Mouse (Mus musculus): ENCODE data around the gene Pabpn1l. TPM values are rescaled to one million over a fixed set of nuclear protein-coding genes. Genes with fewer than 3 reads are reported as not detected.
"Not testable (repeated sequence)": the region's sequence is repeated elsewhere in the genome, so short reads cannot be mapped to it uniquely, and the experiment has no call there.

Gene Pabpn1l
- polyA plus RNA-seq, 1 experiment = 0.55 TPM

DNA sequence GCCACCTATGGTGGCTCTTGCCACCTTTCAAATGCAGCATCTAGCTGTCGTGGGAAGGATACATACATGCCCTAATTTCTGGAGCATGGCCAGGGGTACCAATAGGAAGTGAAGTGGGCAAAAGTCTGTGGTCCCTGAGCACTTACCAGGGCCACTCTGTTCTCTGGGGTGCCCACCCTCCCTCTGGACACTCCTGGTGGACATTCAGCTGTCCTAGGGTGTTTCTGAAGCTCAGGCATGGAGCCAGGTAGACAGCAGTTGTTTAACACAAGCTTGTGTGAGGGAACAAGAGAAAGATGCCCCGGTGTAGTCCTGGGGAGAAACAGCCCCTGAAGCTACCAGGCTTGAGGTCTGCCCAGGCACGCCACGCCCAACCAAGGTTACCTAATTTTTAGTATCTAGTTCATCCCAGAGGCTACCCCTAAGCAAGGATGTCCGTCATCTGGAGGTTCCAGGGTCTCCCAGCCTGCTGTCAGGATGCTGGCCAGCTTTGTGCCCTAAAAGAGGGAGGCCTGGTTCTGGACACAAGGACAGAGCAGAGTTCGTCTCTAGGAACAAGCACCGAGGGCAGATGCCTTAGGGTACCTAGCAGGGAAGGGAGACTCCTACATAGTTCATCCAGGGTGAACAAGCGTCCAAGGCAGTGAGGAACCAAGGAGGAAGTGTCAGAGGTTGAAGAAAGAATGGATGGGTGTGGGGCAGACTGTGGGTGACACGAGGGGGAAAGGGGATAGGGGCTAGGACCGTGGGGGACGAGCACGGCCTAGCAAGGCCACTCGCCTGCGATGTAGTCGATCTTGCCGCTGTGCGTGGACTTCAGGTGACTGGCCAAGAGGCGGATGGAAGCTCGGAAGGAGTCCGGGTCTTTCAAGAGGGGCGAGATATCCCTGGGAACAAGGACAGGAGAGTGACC lies 46.5 kb downstream of the Pabpn1l start:
- H3ac ChIP-seq (ENCODE audit: control insufficient read depth, insufficient read length) = peak overlapping the region; percentile 69

DNA sequence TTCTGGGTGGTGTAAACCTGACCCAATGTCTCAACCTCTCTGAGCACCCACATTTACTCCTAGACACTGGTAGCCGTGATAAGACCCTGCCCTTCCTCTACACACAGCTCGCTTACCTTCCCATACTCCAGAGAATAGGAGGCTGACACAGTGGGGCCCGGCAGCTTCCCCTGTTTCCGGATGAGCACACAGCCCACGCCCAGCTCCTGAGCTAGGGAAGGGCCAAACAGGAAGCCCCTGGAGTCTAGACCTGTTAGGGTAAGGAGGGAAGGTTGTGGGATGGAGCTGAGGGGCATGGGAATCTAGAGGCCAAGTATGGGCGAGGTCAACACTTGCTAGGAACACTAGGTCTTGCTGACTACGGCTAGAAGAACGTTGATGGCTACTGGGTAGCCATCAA lies 47.3 kb downstream of the Pabpn1l start:
- H3K4me3 ChIP-seq = peak overlapping the region; percentile 45
- H3K27me3 ChIP-seq (ENCODE audit: control insufficient read depth, insufficient read depth, insufficient read length) = no peaks in the 10 kb centered on the region
- TF ChIP-seq CEBPB (IDR thresholded peaks at IDR 0.05; ENCODE audit: insufficient read depth, poor library complexity, severe bottlenecking) (no peak), POLR2A (IDR thresholded peaks at IDR 0.05; ENCODE audit: insufficient read length, low read depth) (no peak), MYOD1 (IDR thresholded peaks at IDR 0.05; ENCODE audit: control insufficient read depth in 1 of 3, insufficient read length in 2 of 3, low read depth in 2 of 3) (no peak), E2F4 (IDR thresholded peaks at IDR 0.05; ENCODE audit: insufficient read depth) (no peak), MYOG (IDR thresholded peaks at IDR 0.05; ENCODE audit: control insufficient read depth in 1 of 3, insufficient read depth in 1 of 3, insufficient read length in 2 of 3, low read depth in 2 of 3) (no peak), SRF (IDR thresholded peaks at IDR 0.05; ENCODE audit: control insufficient read depth, insufficient read length, low read depth) (no peak), REST (IDR thresholded peaks at IDR 0.05; ENCODE audit: insufficient read depth, insufficient read length) (no peak), MAX (IDR thresholded peaks at IDR 0.05; ENCODE audit: low read depth) (no peak)
- H3ac ChIP-seq (ENCODE audit: control insufficient read depth, insufficient read length) = no peak overlapping the region
- H3K4me2 ChIP-seq (ENCODE audit: low read depth) = peak overlapping the region; percentile 84
- H3K36me3 ChIP-seq (ENCODE audit: control insufficient read depth, insufficient read depth) = peaks cover 3% of the 10 kb centered on the region
- peaks cover 11% of the 10 kb centered on the region for H3K79me2 ChIP-seq (ENCODE audit: control insufficient read depth, insufficient read depth)

More for the DNA sequence above, 46.5 kb downstream of the Pabpn1l start:
- H3K79me2 ChIP-seq (ENCODE audit: control insufficient read depth, insufficient read depth) = peaks cover 11% of the 10 kb centered on the region
- TF ChIP-seq TCF3 (IDR thresholded peaks at IDR 0.05; ENCODE audit: insufficient read length, low read depth) (no peak), POLR2A (IDR thresholded peaks at IDR 0.05; ENCODE audit: insufficient read length, low read depth) (no peak), MYOG (IDR thresholded peaks at IDR 0.05; ENCODE audit: control insufficient read depth in 1 of 3, insufficient read depth in 1 of 3, insufficient read length in 2 of 3, low read depth in 2 of 3) (no peak), REST (IDR thresholded peaks at IDR 0.05; ENCODE audit: insufficient read depth, insufficient read length) (no peak), SRF (IDR thresholded peaks at IDR 0.05; ENCODE audit: control insufficient read depth, insufficient read length, low read depth) (no peak), MAX (IDR thresholded peaks at IDR 0.05; ENCODE audit: low read depth) (no peak), CEBPB (IDR thresholded peaks at IDR 0.05; ENCODE audit: insufficient read depth, poor library complexity, severe bottlenecking) (no peak), MYOD1 (IDR thresholded peaks at IDR 0.05; ENCODE audit: control insufficient read depth in 1 of 3, insufficient read length in 2 of 3, low read depth in 2 of 3) (no peak), POLR2AphosphoS2 (IDR thresholded peaks at IDR 0.05; ENCODE audit: insufficient read length, low read depth) (no peak), TCF12 (IDR thresholded peaks at IDR 0.05; ENCODE audit: insufficient read depth, poor library complexity, severe bottlenecking) (no peak), E2F4 (IDR thresholded peaks at IDR 0.05; ENCODE audit: insufficient read depth) (no peak)
- peaks cover 3% of the 10 kb centered on the region for H3K36me3 ChIP-seq (ENCODE audit: control insufficient read depth, insufficient read depth)
- peak overlapping the region; percentile 84 for H3K4me2 ChIP-seq (ENCODE audit: low read depth)
- no peaks in the 10 kb centered on the region for H3K27me3 ChIP-seq (ENCODE audit: control insufficient read depth, insufficient read depth, insufficient read length)
- peak overlapping the region; percentile 45 for H3K4me3 ChIP-seq

DNA sequence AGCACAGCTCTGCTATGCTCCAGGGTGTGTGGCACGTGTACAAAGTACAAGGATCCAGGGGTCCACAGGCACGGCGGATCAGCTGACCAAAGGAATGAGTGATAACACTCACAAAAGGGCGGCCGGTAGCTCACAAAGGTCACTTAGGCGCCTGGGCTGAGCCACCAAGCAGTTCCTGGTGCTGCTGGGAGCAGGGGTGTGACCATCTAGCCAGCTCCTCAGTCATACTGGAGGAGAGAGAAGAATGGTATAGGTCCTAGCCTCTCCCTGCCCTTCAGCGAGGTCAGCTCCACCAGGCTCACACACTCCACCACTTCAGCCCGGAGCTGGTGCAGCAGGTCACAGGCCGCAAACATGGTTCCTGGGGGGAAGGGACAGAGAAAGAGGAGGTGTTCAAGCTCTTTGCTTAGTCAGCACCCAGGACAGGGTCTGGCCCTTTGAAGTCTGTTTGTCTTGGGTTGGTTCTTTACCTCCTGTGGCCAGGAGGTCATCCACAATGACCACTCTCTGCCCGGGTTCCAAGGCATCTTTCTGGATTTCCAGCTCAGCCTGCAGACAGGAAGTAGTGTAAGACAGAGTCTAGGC lies 47.8 kb downstream of the Pabpn1l start:
- H3K4me3 ChIP-seq = peak overlapping the region; percentile 45
- H3K27me3 ChIP-seq (ENCODE audit: control insufficient read depth, insufficient read depth, insufficient read length) = no peaks in the 10 kb centered on the region
- no peak overlapping the region for H3K4me2 ChIP-seq (ENCODE audit: low read depth)
- TF ChIP-seq TCF12 (IDR thresholded peaks at IDR 0.05; ENCODE audit: insufficient read depth, poor library complexity, severe bottlenecking) (no peak), USF1 (IDR thresholded peaks at IDR 0.05; ENCODE audit: low read depth) (no peak), POLR2A (IDR thresholded peaks at IDR 0.05; ENCODE audit: insufficient read length, low read depth) (no peak), POLR2AphosphoS2 (IDR thresholded peaks at IDR 0.05; ENCODE audit: insufficient read length, low read depth) (peak; percentile 15)
- peaks cover 16% of the 10 kb centered on the region for H3K79me2 ChIP-seq (ENCODE audit: control insufficient read depth, insufficient read depth)
- H3ac ChIP-seq (ENCODE audit: control insufficient read depth, insufficient read length) = no peak overlapping the region
- peaks cover 5% of the 10 kb centered on the region for H3K36me3 ChIP-seq (ENCODE audit: control insufficient read depth, insufficient read depth)

DNA sequence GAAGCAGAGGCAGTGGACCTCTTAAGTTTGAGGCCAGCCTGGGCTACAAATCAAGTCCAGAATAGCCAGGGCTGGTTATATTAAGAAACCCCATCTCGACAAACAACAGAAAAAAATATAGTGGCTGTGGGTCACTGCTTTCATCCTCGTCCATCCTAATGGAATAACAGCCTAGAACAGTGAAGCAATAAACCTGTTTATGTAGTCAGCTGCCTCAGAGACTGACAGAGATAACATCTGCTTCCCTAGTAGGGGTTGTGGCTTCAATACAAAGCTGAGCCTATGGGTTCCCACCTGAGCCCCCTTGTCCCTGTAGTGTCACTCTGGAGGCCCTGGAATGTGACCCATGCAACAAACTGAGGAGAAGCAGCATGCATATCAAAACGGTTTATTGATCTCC lies 48.3 kb downstream of the Pabpn1l start:
- TF ChIP-seq TCF3 (IDR thresholded peaks at IDR 0.05; ENCODE audit: insufficient read length, low read depth) = no peak
- TF ChIP-seq MAX (IDR thresholded peaks at IDR 0.05; ENCODE audit: low read depth) = no peak
- TF ChIP-seq POLR2AphosphoS2 (IDR thresholded peaks at IDR 0.05; ENCODE audit: insufficient read length, low read depth) = no peak
- TF ChIP-seq E2F4 (IDR thresholded peaks at IDR 0.05; ENCODE audit: insufficient read depth) = no peak
- no peak for TF ChIP-seq MYOD1 (IDR thresholded peaks at IDR 0.05; ENCODE audit: control insufficient read depth in 1 of 3, insufficient read length in 2 of 3, low read depth in 2 of 3)
- no peak for TF ChIP-seq POLR2A (IDR thresholded peaks at IDR 0.05; ENCODE audit: insufficient read length, low read depth)
- TF ChIP-seq CEBPB (IDR thresholded peaks at IDR 0.05; ENCODE audit: insufficient read depth, poor library complexity, severe bottlenecking) = no peak
- Histone ChIP-seq H3K4me3 (no peak overlapping the region), H3K79me2 (ENCODE audit: control insufficient read depth, insufficient read depth) (peaks cover 20% of the 10 kb centered on the region), H3K27me3 (ENCODE audit: control insufficient read depth, insufficient read depth, insufficient read length) (no peaks in the 10 kb centered on the region), H3K4me2 (ENCODE audit: low read depth) (no peak overlapping the region), H3ac (ENCODE audit: control insufficient read depth, insufficient read length) (no peak overlapping the region), H3K36me3 (ENCODE audit: control insufficient read depth, insufficient read depth) (peaks cover 7% of the 10 kb centered on the region)

DNA sequence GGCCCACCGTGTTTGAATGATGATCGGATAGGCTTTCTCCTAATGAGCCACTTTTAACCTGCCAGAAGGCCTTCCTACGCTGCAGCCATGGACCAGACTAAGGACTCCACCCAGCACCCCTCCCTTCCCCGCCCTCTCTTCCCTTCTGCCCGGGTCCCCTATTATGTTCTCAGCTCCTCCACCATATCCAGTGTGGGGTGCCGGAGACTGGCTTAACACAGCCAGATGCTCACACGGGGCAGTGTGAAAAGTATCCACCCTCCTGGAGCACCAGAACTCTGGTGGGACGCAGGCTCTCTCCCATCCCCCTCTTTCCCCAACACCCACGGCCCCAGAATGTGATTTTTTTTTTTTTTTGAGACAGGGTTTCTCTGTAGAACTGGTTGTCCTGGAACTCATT lies 49.0 kb downstream of the Pabpn1l start:
- Histone ChIP-seq H3K79me2 (ENCODE audit: control insufficient read depth, insufficient read depth) (peaks cover 26% of the 10 kb centered on the region), H3ac (ENCODE audit: control insufficient read depth, insufficient read length) (no peak overlapping the region), H3K4me2 (ENCODE audit: low read depth) (no peak overlapping the region), H3K27me3 (ENCODE audit: control insufficient read depth, insufficient read depth, insufficient read length) (no peaks in the 10 kb centered on the region), H3K4me3 (no peak overlapping the region), H3K36me3 (ENCODE audit: control insufficient read depth, insufficient read depth) (peaks cover 7% of the 10 kb centered on the region)
- TF ChIP-seq E2F4 (IDR thresholded peaks at IDR 0.05; ENCODE audit: insufficient read depth) (no peak), POLR2AphosphoS2 (IDR thresholded peaks at IDR 0.05; ENCODE audit: insufficient read length, low read depth) (no peak), USF1 (IDR thresholded peaks at IDR 0.05; ENCODE audit: low read depth) (no peak), MYOG (IDR thresholded peaks at IDR 0.05; ENCODE audit: control insufficient read depth in 1 of 3, insufficient read depth in 1 of 3, insufficient read length in 2 of 3, low read depth in 2 of 3) (no peak), MYOD1 (IDR thresholded peaks at IDR 0.05; ENCODE audit: control insufficient read depth in 1 of 3, insufficient read length in 2 of 3, low read depth in 2 of 3) (no peak), CEBPB (IDR thresholded peaks at IDR 0.05; ENCODE audit: insufficient read depth, poor library complexity, severe bottlenecking) (no peak), TCF3 (IDR thresholded peaks at IDR 0.05; ENCODE audit: insufficient read length, low read depth) (no peak), SRF (IDR thresholded peaks at IDR 0.05; ENCODE audit: control insufficient read depth, insufficient read length, low read depth) (no peak), MAX (IDR thresholded peaks at IDR 0.05; ENCODE audit: low read depth) (no peak), TCF12 (IDR thresholded peaks at IDR 0.05; ENCODE audit: insufficient read depth, poor library complexity, severe bottlenecking) (no peak), POLR2A (IDR thresholded peaks at IDR 0.05; ENCODE audit: insufficient read length, low read depth) (no peak), REST (IDR thresholded peaks at IDR 0.05; ENCODE audit: insufficient read depth, insufficient read length) (no peak)

DNA sequence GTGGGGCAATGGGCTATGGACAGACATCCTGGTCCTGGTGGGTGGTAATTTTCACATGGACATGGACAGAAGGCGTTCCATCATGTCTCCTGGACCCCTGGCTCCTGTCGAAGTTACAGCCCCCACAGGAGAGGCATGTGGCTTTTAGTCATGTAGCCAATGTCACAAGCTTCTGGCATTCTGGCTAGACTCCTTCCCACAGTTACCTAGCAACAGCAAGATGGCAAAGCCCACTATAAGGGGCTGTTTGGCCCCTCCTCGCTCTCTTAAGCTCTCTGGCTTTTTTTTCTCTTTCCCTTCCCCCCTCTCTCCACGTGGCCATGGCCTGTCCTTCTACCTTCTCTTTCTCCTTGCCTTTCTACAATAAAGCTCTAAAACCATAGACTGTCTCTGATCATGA lies 49.4 kb downstream of the Pabpn1l start:
- peaks cover 29% of the 10 kb centered on the region for H3K79me2 ChIP-seq (ENCODE audit: control insufficient read depth, insufficient read depth)
- not testable (repeated sequence) for H3K27me3 ChIP-seq (ENCODE audit: control insufficient read depth, insufficient read depth, insufficient read length); H3ac ChIP-seq (ENCODE audit: control insufficient read depth, insufficient read length); H3K4me3 ChIP-seq; H3K36me3 ChIP-seq (ENCODE audit: control insufficient read depth, insufficient read depth); H3K4me2 ChIP-seq (ENCODE audit: low read depth)

Measured in myocyte (in vitro differentiated cells).